Mouse (Mus musculus): ENCODE data around the gene Gm8127.
"Not testable (repeated sequence)": the region's sequence is repeated elsewhere in the genome, so short reads cannot be mapped to it uniquely, and the experiment has no call there.

Gene Gm8127

DNA sequence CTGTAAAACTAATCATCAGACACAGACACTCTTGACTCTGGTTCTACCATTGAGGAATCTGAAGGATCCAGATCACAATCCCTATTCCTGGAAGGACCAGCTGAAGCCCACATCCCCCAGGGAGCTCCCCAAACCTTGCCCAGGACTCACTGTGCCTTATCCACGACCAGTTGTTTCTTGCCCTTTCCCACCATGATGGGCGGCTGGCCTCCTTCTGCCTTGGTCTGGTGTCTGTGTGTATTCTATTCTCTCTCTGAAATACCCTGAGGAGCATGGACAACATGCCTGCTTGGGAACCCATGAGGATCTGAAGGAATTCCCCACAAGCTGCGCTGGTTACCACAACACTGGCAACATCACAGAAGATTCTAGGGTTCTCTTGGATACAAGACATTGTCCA is at the start of gene Gm8127:
TSS of gene Gm8127 (minus strand) at position 330 of the 400 bp plus-strand sequence.
- ATAC-seq (ENCODE audit: low TSS enrichment), result not testable (repeated sequence)

GRCm38 (mm10) chr14:43337646-43338045 is 44.0 kb upstream of the Gm8127 start:
- ATAC-seq (ENCODE audit: low TSS enrichment), result not testable (repeated sequence)

GRCm38 (mm10) chr14:43331362-43331880 is 37.8 kb upstream of the Gm8127 start:
- not testable (repeated sequence) for ATAC-seq (ENCODE audit: low TSS enrichment)

- ATAC-seq (ENCODE audit: low TSS enrichment), result not testable (repeated sequence)
These were observed 35.0 kb upstream of the Gm8127 start for GRCm38 (mm10) chr14:43328603-43329002.

DNA sequence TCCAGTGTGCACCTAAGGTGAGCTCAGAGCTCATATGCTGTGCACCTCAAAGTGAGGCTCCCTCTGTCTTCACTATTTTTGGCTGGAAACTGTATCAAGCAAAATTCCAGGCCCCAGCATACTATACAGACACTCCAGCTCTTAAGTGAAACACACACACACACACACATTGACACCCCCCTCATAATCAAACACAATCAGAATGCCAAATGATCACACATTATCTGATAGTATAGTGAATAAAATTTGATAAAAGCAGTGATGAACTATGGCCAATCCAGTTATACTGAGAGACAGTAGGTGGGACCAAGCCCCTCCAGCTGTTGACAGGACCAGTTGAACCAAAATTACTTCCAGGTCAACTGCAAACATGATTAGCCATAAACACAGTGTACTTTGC is 25.9 kb upstream of the Gm8127 start:
- ATAC-seq (ENCODE audit: low TSS enrichment), result not testable (repeated sequence)

GRCm38 (mm10) chr14:43278681-43279080 is 15.0 kb downstream of the Gm8127 start:
- ATAC-seq (ENCODE audit: low TSS enrichment), result not testable (repeated sequence)

GRCm38 (mm10) chr14:43278146-43278545 is 15.5 kb downstream of the Gm8127 start:
- not testable (repeated sequence) for ATAC-seq (ENCODE audit: low TSS enrichment)

DNA sequence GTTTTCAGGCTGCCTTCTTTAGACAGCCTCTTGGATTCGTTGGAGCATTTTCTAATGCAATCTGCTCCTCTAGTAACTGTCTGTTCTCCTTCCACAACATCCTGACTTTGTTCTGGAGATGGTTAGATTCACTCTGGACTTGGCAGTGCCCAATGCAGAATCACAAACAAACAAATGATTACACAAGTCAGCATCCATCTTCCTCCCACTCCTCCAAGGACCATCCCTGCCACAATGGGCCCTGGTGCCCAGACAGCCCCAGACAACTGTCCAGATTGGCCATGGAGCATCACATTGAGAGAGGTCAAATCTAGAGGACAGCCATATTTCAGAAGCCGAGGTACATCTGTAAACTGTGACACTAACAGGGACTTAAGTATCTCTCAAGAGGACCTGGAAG is 16.2 kb downstream of the Gm8127 start:
- not testable (repeated sequence) for ATAC-seq (ENCODE audit: low TSS enrichment)

- not testable (repeated sequence) for ATAC-seq (ENCODE audit: low TSS enrichment)
These were observed 17.9 kb downstream of the Gm8127 start for GRCm38 (mm10) chr14:43275752-43276151.

GRCm38 (mm10) chr14:43274986-43275511 is 18.6 kb downstream of the Gm8127 start, which contains the start of gene Gm9732:
Gene Gm9732, plus strand, starts transcription at chr14:43275036.
- not testable (repeated sequence) for ATAC-seq (ENCODE audit: low TSS enrichment)

DNA sequence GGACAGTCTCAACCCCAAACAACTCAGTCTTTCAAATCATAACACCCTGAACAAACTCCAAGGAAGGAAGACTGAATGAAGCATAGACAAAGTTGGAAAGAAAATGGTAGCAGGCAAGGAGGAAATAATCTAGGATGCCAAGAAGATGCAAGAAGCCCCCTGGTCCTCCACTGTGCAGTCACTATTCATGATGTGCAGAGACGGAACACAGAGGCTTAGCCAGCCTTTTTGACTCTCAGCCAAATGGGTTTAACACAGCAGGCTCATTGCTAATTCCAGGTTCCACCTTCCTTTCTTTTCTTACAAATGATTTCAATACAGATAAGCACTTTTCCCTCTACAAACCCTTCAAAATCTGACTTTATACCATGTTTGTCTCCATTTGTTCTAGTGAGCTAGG is 20.5 kb downstream of the Gm8127 start:
- not testable (repeated sequence) for ATAC-seq (ENCODE audit: low TSS enrichment)

- not testable (repeated sequence) for ATAC-seq (ENCODE audit: low TSS enrichment)
These were observed 24.4 kb downstream of the Gm8127 start for GRCm38 (mm10) chr14:43269211-43269610.

- ATAC-seq (ENCODE audit: low TSS enrichment), result not testable (repeated sequence)
These were observed 25.0 kb downstream of the Gm8127 start for GRCm38 (mm10) chr14:43268521-43269084.

DNA sequence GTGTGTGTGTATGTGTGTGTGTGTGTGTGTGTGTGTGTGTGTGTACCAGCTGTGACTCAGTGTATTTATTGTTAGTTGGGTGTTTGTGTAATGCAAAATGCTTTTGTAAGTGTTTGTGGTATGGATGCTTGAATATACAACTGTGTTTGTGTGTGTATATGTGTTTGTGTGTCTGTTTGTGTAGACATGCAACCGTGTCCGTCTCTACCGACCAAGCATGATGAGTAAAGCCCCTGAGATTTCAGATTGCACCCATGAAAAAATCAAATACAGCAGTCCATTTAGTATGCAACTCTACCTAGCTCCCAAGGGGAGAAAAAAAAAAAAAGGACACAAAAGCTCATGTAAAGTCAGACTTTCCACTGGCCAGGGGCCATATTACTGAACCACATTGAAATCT is 30.2 kb downstream of the Gm8127 start:
- not testable (repeated sequence) for ATAC-seq (ENCODE audit: low TSS enrichment)

- ATAC-seq (ENCODE audit: low TSS enrichment), result not testable (repeated sequence)
These were observed 35.3 kb downstream of the Gm8127 start, which contains the start of gene Gm8126 for GRCm38 (mm10) chr14:43258349-43258748. Gene Gm8126, plus strand, starts transcription at chr14:43258649.

- ATAC-seq (ENCODE audit: low TSS enrichment), result not testable (repeated sequence)
These were observed 37.1 kb downstream of the Gm8127 start for GRCm38 (mm10) chr14:43256511-43256910.

DNA sequence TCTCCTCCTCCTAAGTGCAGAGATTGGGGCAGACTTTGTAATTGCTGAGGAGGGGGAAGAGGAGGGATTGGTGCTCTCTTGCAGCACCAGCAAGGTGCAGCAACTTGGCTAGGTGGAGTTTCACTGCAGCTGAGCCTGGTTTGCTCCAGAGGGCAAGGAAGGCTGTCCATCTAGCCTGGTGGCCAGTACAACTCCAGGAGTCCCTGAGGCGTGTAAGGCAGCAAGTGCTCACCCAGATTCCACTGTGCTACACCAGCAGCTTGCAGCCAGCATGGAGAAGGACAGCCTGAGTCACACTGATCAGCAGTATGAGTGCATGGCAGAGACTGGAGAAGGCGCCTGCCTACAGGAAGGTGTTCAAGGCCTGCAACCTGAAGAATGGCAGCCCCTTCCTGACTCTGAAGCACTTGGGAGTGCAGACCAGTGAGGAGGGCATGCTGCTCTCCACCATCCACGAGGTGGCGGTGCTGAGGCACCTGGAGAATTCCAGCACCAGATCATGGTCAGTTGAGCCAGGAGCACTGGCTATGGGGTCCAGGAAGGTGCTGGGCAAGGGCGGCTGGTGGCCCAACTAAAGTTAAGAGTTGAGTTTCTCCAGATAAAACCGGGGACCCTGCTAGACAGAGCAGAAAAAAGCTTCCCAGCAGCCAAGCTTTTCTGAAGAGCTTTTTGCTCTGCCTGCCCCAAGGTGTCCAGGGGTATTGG is 42.9 kb downstream of the Gm8127 start:
- not testable (repeated sequence) for ATAC-seq (ENCODE audit: low TSS enrichment)

- not testable (repeated sequence) for ATAC-seq (ENCODE audit: low TSS enrichment)
These were observed 43.9 kb downstream of the Gm8127 start for GRCm38 (mm10) chr14:43249611-43250170.

Data from frontal cortex, adult (tissue).